Mouse (Mus musculus) limb, embryonic 15.5 days (tissue): ENCODE data around the gene Sash1. TPM values are rescaled to one million over a fixed set of nuclear protein-coding genes. Genes with fewer than 3 reads are reported as not detected.
A peak's percentile ranks its signal among the peaks of the same experiment; 100 is the strongest.

Experiments used
- ATAC-seq: fragments of 200-750 bp; cut with Nextera tagmentation; 2 replicates; pipeline ENCODE4 v1.8.0; 2017; ENCODE audit warnings: low read depth, moderate TSS enrichment; ENCODE audit not compliant: insufficient number of reproducible peaks, low FRiP score, low TSS enrichment
- H3K27ac ChIP-seq: fragments of 300-500 bp; sonication (generic); 2 replicates; pipeline ENCODE4 v1.5.1; 2015; ENCODE audit warnings: moderate library complexity, mild to moderate bottlenecking, inconsistent platforms
- H3K27me3 ChIP-seq: fragments of 300-500 bp; sonication (generic); 2 replicates; pipeline ENCODE4 v1.6.1; 2015; ENCODE audit warnings: inconsistent platforms
- H3K36me3 ChIP-seq: fragments of 300-500 bp; sonication (generic); 2 replicates; pipeline ENCODE4 v1.6.1; 2015; ENCODE audit warnings: inconsistent platforms
- H3K4me1 ChIP-seq: fragments of 300-500 bp; sonication (generic); 2 replicates; pipeline ENCODE4 v1.6.1; 2015; ENCODE audit warnings: inconsistent platforms
- H3K4me2 ChIP-seq: fragments of 300-500 bp; sonication (generic); 2 replicates; pipeline ENCODE4 v1.6.1; 2015; ENCODE audit warnings: mild to moderate bottlenecking, inconsistent platforms
- H3K4me3 ChIP-seq: fragments of 300-500 bp; sonication (generic); 2 replicates; pipeline ENCODE4 v1.5.1; 2015; ENCODE audit warnings: mild to moderate bottlenecking, inconsistent platforms
- H3K9ac ChIP-seq: fragments of 300-500 bp; sonication (generic); 2 replicates; pipeline ENCODE4 v1.6.1; 2015; ENCODE audit warnings: inconsistent platforms
- H3K9me3 ChIP-seq: fragments of 300-500 bp; sonication (generic); 2 replicates; pipeline ENCODE4 v1.6.1; 2016; ENCODE audit warnings: inconsistent platforms
- WGBS: fragments of 180-500 bp; shearing (Covaris S2); methylation state at CpG from one replicate; pipeline ENCODE4 v1.1.7; 2015; 5-methylcytosine and 5-hydroxymethylcytosine counted together
- polyA plus RNA-seq: library from polyadenylated mRNA; unstranded; fragments of >200 nt; fragmentation: Nextera tagmentation; extraction: Ambion mirVana; gene quantifications from 2 replicates; pipeline ENCODE4 v1.2.1, GENCODE M21; 2015

The Sash1 gene
- polyA plus RNA-seq, 1 experiment from 2014 or later: 5.9 TPM

- Histone ChIP-seq H3K9me3 (no peaks in the 10 kb centered on the region), H3K36me3 (no peaks in the 10 kb centered on the region), H3K4me2 (no peak overlapping the region), H3K4me3 (no peak overlapping the region), H3K4me1 (peaks cover 10% of the 10 kb centered on the region; the same call in 1 of the 2 replicates), H3K27ac (no peak overlapping the region), H3K9ac (no peak overlapping the region), H3K27me3 (no peaks in the 10 kb centered on the region)
- WGBS: 38% methylated on average over 5 of the region's 5 CpGs
- no peak for ATAC-seq
These were observed 12.4 kb upstream of the Sash1 start for GRCm38 (mm10) chr10:8898099-8898777.

- no peak for ATAC-seq
These were observed 9.2 kb upstream of the Sash1 start for GRCm38 (mm10) chr10:8894965-8895515.

GRCm38 (mm10) chr10:8890511-8890910, 4.6 kb upstream of the Sash1 start:
- H3K27me3 ChIP-seq: no peaks in the 10 kb centered on the region
- 83% methylated on average over 4 of the region's 4 CpGs for WGBS

More at GRCm38 (mm10) chr10:8894965-8895515, 9.2 kb upstream of the Sash1 start:
- Histone ChIP-seq H3K4me3 (no peak overlapping the region), H3K4me2 (no peak overlapping the region), H3K27ac (no peak overlapping the region), H3K9ac (no peak overlapping the region), H3K9me3 (no peaks in the 10 kb centered on the region), H3K36me3 (no peaks in the 10 kb centered on the region), H3K27me3 (no peaks in the 10 kb centered on the region), H3K4me1 (peaks cover 10% of the 10 kb centered on the region; the same call in 1 of the 2 replicates)
- WGBS: 76% methylated on average over 6 of the region's 6 CpGs

GRCm38 (mm10) chr10:8889341-8889740, 3.5 kb upstream of the Sash1 start:
- H3K4me2 ChIP-seq: no peak overlapping the region
- H3K27me3 ChIP-seq: no peaks in the 10 kb centered on the region
- H3K4me1 ChIP-seq: peaks cover 12% of the 10 kb centered on the region
- H3K4me3 ChIP-seq: no peak overlapping the region
- H3K9ac ChIP-seq: no peak overlapping the region
- H3K27ac ChIP-seq: no peak overlapping the region
- WGBS: 63% methylated on average over 4 of the region's 4 CpGs
- no peaks in the 10 kb centered on the region for H3K9me3 ChIP-seq
- no peaks in the 10 kb centered on the region for H3K36me3 ChIP-seq
- no peak for ATAC-seq

More at GRCm38 (mm10) chr10:8890511-8890910, 4.6 kb upstream of the Sash1 start:
- Histone ChIP-seq H3K9me3 (no peaks in the 10 kb centered on the region), H3K27ac (no peak overlapping the region), H3K4me1 (peaks cover 7% of the 10 kb centered on the region; the same call in 1 of the 2 replicates), H3K4me2 (no peak overlapping the region), H3K4me3 (no peak overlapping the region), H3K36me3 (no peaks in the 10 kb centered on the region), H3K9ac (no peak overlapping the region)
- no peak for ATAC-seq

- ATAC-seq: no peak
- no peaks in the 10 kb centered on the region for H3K27me3 ChIP-seq
- peak overlapping the region; percentile 84 for H3K4me3 ChIP-seq
- H3K9me3 ChIP-seq: no peaks in the 10 kb centered on the region
- peak overlapping the region; percentile 76 for H3K4me2 ChIP-seq
- H3K4me1 ChIP-seq: peaks cover 18% of the 10 kb centered on the region
- H3K9ac ChIP-seq: peak overlapping the region; percentile 78
- no peaks in the 10 kb centered on the region for H3K36me3 ChIP-seq
- 1% methylated on average over 14 of the region's 14 CpGs for WGBS
- H3K27ac ChIP-seq: peak overlapping the region; percentile 94
These were observed 621 bp upstream of the Sash1 start for GRCm38 (mm10) chr10:8886528-8886854.

- Histone ChIP-seq H3K9ac (peak overlapping the region; percentile 78; the same call in 1 of the 2 replicates), H3K4me3 (peak overlapping the region; percentile 84), H3K27me3 (no peaks in the 10 kb centered on the region), H3K4me1 (peaks cover 21% of the 10 kb centered on the region), H3K4me2 (peak overlapping the region; percentile 76), H3K27ac (peak overlapping the region; percentile 94), H3K9me3 (no peaks in the 10 kb centered on the region), H3K36me3 (no peaks in the 10 kb centered on the region)
- WGBS: 4% methylated on average over 11 of the region's 11 CpGs
- ATAC-seq: no peak
These were observed 669 bp downstream of the Sash1 start for GRCm38 (mm10) chr10:8885201-8885600.

GRCm38 (mm10) chr10:8884565-8884964, 1.3 kb downstream of the Sash1 start:
- ATAC-seq: no peak
- H3K27ac ChIP-seq: no peak overlapping the region
- no peak overlapping the region for H3K9ac ChIP-seq
- peaks cover 21% of the 10 kb centered on the region for H3K4me1 ChIP-seq
- no peaks in the 10 kb centered on the region for H3K9me3 ChIP-seq
- H3K4me3 ChIP-seq: peak overlapping the region; percentile 84
- H3K36me3 ChIP-seq: no peaks in the 10 kb centered on the region
- H3K27me3 ChIP-seq: no peaks in the 10 kb centered on the region
- H3K4me2 ChIP-seq: peak overlapping the region; percentile 76
- 42% methylated on average over 5 of the region's 5 CpGs for WGBS

GRCm38 (mm10) chr10:8883686-8884085, 2.2 kb downstream of the Sash1 start:
- peaks cover 29% of the 10 kb centered on the region for H3K4me1 ChIP-seq
- 11% methylated on average over 4 of the region's 4 CpGs for WGBS
- no peaks in the 10 kb centered on the region for H3K27me3 ChIP-seq
- no peak for ATAC-seq
- H3K4me3 ChIP-seq: peak overlapping the region; percentile 11
- no peaks in the 10 kb centered on the region for H3K9me3 ChIP-seq
- no peak overlapping the region for H3K27ac ChIP-seq
- no peak overlapping the region for H3K9ac ChIP-seq
- 0 out of 2 replicates have a peak, but pooled peaks cover 2% of the 10 kb centered on the region for H3K36me3 ChIP-seq
- H3K4me2 ChIP-seq: peak overlapping the region; percentile 76; the same call in 1 of the 2 replicates

GRCm38 (mm10) chr10:8881736-8882135, 4.1 kb downstream of the Sash1 start:
- H3K4me3 ChIP-seq: no peak overlapping the region
- H3K4me2 ChIP-seq: no peak overlapping the region
- 0 out of 2 replicates have a peak, but pooled peaks cover 2% of the 10 kb centered on the region for H3K36me3 ChIP-seq
- H3K9me3 ChIP-seq: no peaks in the 10 kb centered on the region
- no peak overlapping the region for H3K27ac ChIP-seq
- peaks cover 26% of the 10 kb centered on the region for H3K4me1 ChIP-seq
- H3K27me3 ChIP-seq: no peaks in the 10 kb centered on the region
- ATAC-seq: no peak
- WGBS: 41% methylated on average over 2 of the region's 2 CpGs
- H3K9ac ChIP-seq: no peak overlapping the region

- Histone ChIP-seq H3K36me3 (0 out of 2 replicates have a peak, but pooled peaks cover 2% of the 10 kb centered on the region), H3K4me1 (peaks cover 26% of the 10 kb centered on the region), H3K9ac (no peak overlapping the region), H3K27me3 (no peaks in the 10 kb centered on the region), H3K9me3 (no peaks in the 10 kb centered on the region), H3K27ac (no peak overlapping the region), H3K4me2 (no peak overlapping the region), H3K4me3 (no peak overlapping the region)
- ATAC-seq: no peak
- WGBS: 67% methylated on average over 15 of the region's 15 CpGs
These were observed 4.8 kb downstream of the Sash1 start for GRCm38 (mm10) chr10:8880950-8881675.

- Histone ChIP-seq H3K36me3 (0 out of 2 replicates have a peak, but pooled peaks cover 2% of the 10 kb centered on the region), H3K27me3 (no peaks in the 10 kb centered on the region), H3K9ac (no peak overlapping the region), H3K4me2 (no peak overlapping the region), H3K27ac (no peak overlapping the region), H3K9me3 (no peaks in the 10 kb centered on the region), H3K4me3 (no peak overlapping the region), H3K4me1 (peaks cover 16% of the 10 kb centered on the region)
- 44% methylated on average over 9 of the region's 9 CpGs for WGBS
- no peak for ATAC-seq
These were observed 7.0 kb downstream of the Sash1 start for GRCm38 (mm10) chr10:8878824-8879223.

- H3K9ac ChIP-seq: no peak overlapping the region
- ATAC-seq: no peak
- no peaks in the 10 kb centered on the region for H3K9me3 ChIP-seq
- H3K27ac ChIP-seq: no peak overlapping the region
- 79% methylated on average over 13 of the region's 13 CpGs for WGBS
- 0 out of 2 replicates have a peak, but pooled peaks cover 2% of the 10 kb centered on the region for H3K36me3 ChIP-seq
- H3K4me2 ChIP-seq: no peak overlapping the region
- peaks cover 11% of the 10 kb centered on the region for H3K4me1 ChIP-seq
- H3K4me3 ChIP-seq: no peak overlapping the region
- no peaks in the 10 kb centered on the region for H3K27me3 ChIP-seq
These were observed 7.5 kb downstream of the Sash1 start for GRCm38 (mm10) chr10:8878381-8878780.
